Mouse (Mus musculus) testis, postnatal 14 days (tissue): ENCODE results near the gene Palld.

Experiments
- DNase-seq: peaks from one replicate; pipeline ENCODE4 v3.0.0; 2021; ENCODE audit warnings: low spot score

Gene Palld

GRCm38 (mm10) chr8:61502277-61502676 is 400.2 kb downstream of the Palld start:
- DNase-seq: no peak

DNA sequence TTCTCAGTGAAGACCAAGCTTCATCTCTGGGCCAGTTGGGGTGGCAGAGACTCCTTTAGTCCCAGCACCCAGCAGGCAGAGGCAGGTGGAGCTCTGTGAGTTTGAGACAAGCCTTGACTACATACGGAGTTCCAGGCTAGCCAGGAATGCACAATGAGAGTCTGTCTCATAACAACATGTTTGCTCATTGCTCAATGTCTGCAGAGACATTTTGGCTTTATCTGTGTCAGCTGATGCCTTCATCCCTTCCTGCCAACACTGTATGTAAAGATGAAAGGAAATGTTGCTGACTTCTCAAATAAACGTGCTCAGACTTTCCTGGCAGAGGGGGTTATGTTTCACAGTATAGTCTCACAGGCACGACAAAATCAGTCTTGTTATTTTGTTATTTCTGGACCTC is 401.6 kb downstream of the Palld start:
- no peak for DNase-seq

DNA sequence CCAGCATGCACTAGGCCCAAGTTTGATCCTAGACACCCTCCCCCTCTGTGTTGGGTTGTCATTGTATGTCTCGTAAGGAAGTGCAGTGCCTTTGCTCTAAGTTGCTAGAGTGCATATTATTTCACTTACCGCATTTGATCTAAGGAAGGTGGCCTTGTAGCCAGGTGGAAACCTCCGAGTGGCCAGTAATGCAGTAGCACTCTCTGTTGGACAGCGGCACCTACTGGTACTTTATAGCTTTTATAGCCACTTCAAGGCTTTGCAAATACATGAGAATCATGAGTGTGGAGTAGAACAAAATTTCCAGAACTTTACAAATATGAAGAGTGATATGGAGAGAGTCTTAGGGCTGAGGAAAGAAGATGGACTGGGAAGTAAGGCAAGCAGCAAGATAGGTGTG is 403.5 kb downstream of the Palld start:
- DNase-seq: no peak

- DNase-seq: no peak
Observed at GRCm38 (mm10) chr8:61497110-61497509, 405.4 kb downstream of the Palld start.

- DNase-seq: no peak
Observed at GRCm38 (mm10) chr8:61488631-61489030, 413.9 kb downstream of the Palld start.

DNA sequence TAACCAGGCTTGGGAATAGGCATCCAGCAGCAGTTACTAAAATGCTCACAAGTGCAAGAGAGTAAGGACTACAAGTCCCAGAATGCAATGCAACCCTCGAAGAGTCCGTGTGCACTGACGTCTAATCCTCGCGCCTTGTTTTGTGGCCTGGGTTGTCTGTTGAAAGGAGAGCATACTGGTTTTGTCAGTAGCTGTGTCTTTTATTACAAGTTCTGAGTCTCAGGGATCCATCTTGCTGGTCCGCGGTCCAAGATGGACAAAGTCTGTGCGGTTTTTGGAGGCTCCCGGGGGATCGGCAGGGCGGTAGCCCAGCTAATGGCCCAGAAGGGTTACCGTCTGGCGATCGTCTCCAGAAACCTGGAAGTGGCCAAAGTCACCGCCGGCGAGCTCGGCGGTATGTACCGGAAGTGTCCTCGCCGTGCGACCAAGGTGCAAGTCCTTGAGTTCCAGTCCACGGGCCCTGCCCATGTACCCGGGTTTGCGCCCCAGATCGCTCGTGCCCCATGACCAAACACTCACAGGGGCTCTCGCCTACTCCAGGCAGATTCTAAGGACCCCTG is 414.8 kb downstream of the Palld start, which contains the start of gene Cbr4:
Cbr4 (plus strand) TSS at position 138 of the 560 bp plus-strand sequence.
- DNase-seq: peak; percentile 88

GRCm38 (mm10) chr8:61486923-61487529 is 415.5 kb downstream of the Palld start:
- no peak for DNase-seq

DNA sequence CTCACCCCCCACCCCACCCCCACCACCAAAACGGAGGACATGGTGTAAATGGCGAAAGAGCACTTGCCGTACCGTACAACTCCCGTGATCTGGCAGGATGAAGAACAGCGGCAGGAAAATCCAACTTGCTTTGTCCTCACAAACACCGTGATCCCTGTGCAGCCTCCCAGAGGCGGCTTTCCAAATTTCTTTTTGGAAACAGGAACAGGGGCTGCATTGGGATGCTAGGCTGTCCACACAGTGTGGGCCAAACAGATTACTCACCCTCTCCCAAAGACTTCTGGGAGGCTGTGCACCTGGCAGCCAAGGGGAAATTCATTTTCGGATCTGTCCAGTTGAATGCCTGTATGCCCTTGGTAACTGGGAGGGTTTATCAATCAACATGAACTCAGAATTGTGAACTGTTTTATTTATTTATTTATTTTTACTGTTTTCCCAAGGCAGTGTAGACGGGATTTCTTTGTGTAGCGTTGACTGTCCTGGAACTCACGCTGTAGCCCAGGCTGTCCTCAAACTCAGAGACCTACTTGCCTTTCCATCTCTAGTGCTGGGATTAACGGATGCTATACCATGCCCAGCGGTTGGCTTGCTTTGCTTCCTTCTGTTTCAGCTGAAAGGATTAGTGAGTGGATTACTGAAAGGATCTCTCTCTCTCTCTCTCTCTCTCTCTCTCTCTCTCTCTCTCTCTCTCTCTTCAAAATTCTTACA is 422.1 kb downstream of the Palld start:
- peak; percentile 29 for DNase-seq

DNA sequence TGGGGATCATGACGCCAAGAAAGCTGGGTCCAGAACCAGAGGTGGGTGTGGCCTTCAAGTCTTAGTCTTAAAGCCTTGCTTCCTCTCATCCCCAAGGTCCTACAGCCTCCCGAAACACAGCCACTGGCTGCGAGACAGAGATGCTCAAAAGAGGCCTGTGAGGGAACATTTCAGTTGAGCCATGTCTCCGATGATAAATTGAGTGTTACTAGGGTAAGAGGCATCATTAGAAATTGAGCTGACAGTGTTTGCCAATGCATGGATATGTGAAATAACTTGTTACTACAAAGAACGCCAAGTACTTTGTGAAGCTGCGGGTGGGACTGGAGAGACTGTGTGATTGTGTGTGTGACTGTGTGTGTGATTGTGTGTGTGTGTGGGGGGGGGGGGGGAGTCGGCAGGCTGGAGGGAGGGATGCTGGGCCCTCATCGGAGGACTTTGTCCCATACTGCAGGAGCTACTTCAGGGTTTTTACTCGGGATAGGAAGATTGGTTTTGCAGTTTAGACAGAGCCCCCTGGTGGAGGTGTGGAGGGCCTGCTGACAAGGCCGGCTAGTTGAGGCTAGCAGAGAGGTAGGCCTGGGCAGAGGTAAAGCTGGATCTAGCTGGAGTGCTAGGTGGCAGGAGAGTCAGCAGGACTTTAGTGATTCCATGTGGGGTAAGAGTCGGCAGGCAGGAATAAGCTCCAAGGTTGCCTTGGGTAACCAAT is 422.8 kb downstream of the Palld start:
- peak; percentile 50 for DNase-seq

DNA sequence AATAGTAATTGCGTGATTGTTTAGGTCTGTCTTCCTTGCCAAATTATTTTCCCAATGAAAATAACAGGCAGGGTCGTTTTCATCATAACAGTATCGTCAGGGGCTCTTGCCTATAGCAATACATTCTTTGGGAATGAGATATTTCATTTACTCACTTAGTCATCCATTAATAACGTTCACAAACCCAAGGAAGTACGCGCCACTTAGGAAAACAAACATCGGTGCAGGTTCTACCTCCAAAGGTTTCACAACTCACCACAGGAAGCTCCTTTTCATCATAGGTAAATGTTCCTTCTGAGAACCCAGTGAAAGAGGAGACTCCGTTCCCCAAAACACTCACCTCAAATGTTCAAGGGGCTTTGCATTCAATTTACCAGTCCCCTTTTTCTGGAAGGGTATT is 423.7 kb downstream of the Palld start:
- DNase-seq: no peak

DNA sequence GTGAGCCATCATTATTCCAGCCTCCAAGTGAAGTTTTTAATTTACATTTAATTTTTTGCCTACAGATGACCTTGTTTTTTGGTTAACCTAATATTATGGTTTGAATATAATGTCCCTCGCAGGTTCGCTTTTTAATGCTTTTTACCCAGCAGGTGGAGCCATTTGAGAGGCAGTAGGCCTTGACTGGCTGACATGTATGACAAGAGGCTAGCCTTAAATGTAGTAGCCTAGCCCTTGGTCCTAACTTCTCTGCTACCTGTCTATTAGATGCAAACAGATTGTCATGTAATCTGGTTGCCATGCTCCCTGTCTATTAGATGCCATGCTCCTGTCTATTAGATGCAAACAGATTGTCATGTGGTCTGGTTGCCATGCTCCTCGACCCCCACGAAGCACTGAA is 424.3 kb downstream of the Palld start:
- DNase-seq: no peak

GRCm38 (mm10) chr8:61476160-61476559 is 426.3 kb downstream of the Palld start:
- DNase-seq: no peak

DNA sequence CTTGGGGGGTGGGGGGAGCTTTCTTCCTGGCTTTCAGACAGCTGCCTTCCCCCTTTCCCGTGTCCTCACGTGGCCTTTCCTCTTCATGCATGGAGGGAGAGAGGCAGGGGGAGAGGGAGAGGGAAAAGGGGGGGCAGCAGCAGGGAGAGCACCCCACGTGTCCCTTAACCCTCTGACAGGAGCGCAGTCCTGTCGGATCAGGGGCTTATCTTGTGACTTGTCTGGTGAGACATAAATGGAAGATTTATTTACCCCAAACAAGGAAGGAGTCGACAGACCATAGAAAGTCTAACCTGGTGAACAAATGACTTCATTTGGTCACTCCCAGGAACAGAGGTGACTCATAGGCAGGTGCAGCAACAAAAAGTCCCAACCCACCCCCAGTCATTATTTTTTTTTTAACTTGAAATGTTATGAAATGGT is 427.2 kb downstream of the Palld start:
- no peak for DNase-seq

DNA sequence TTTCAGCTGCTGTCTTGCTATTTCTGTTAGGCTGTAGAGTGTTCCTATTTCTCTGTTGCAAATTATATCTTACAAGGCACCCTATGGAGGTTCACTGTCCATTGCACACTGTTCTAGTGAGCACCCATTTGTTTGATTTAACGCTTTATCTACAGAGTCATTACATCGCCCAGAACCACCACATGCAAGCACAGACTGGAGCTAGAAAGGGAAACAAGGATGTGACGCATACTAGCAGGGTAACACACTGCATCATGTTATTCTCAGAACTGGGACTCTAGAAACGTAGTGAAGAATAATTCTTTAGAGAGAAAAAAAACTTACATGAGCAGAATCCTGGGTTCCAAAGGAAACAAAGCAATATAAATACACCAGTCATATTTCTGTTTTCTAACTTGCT is 432.3 kb downstream of the Palld start:
- DNase-seq: no peak

DNA sequence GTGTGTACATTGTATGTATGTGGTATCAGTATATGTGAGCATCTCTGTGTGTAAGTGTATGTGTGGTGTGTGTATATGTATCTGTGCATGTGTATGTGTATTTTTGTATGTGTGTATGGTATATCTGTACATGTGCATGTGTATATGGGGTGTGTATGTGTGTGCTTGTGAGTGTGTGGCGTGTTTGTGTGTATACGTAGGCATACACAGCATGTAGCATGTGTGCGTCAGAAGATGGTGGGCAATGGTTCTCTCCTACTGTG is 435.0 kb downstream of the Palld start:
- no peak for DNase-seq

DNA sequence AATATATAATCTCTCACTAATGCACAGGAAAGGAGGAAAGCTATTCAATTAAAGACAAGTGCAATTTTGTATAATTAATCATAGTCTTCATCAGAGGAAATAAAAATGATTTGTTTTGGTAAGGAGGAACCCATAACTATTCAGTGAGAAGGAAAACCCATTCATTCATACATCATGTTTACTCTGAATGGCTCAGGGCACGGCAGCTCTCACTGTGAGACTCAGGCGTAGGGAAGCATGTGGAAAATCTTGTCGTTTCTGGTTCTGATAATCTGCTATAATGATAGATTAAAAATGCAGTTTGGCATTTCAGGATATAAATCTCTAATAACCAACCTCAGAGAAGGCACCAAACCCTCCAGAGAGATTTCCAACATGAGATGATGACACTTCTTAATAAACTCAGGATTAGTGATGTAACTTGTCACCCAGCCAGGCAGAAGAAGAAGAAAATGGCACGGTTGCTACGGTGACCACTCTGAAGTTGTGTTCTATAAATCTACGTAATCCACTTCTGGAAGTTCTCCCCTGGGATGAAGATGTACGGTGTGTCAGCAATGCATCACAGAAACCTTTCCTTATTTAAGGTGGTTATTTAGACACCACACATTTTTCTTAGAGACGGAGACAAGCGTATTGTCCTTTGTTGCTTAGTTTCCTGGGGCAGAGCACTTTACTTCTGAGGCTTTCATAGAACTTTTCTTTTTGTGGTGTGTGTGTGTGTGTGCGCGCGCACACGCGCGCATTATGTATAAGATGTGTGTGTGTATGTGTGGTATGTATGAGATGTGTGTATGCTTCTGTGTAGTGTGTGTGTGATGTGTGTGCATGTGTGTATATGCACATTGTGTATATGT is 435.6 kb downstream of the Palld start:
- no peak for DNase-seq

DNA sequence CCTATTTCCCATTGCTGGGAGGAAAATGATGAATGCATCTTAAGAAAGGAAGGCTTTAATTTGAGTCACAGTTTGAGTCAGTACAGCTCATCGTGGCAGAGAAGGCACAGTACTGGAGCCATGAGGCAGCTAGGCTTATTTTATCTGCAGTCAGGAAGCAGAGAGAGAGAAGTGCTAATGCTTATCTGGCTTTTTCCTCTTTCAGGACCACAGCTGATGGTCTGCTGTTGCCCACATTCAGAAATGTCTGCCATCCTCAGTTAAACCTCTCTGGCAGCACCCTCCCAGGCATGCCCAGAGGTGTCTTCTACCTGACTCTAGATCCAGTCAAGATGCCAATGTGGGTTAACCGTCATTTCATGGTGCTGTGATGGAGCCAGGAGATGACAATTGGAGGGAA is 438.1 kb downstream of the Palld start:
- no peak for DNase-seq

DNA sequence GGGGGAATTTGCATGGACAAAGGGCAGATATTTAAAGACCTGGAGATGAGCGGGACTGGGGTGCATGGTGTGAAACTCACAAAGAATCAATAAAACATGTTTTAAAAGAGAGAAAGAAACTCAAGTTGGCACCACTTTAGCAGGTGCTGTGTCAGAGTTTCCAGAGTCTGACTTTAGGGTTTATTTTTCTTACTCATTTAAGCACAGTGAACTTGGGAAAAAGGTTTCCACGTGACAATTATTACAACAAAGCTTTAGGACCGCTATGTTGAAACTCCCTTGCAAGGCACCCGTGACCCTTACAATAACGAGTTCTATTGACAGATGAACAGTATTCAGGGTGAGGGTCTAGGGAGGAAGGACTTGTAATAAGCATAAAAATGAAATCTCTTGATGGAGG is 440.3 kb downstream of the Palld start:
- no peak for DNase-seq
